Mouse (Mus musculus): ENCODE measurements at regions not wholly inside any gene's neighbourhood (a gene's known extent, or its start where the extent isn't known, plus 50 kb on each side); places are given as distances from the start of the nearest gene placed in this dataset.

DNA sequence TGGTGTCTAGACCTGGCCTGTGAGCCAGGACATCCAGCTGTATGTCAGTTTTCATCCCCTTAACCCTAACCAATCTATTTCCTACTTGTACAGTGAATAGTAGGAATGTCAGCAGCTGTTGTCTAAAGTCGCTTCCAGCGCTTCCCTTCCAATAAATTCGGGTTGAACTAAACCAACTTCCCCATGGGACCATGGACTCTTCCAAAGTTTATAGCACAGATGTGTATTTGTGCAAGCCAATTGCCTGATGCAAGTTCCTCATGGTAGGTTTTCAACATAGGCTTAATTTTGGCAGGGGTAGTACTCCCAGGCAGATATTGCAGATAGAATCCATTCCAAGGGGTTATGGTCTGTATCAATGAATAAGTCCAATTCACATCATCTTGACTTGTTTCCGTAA, 161.1 kb downstream of the Edem1 start:
- no peaks in the 10 kb centered on the region for H3K36me3 ChIP-seq (ENCODE audit: control insufficient read depth, insufficient read depth, low read length)
- H3K4me1 ChIP-seq (ENCODE audit: control insufficient read depth, insufficient read depth, low read length), result no peaks in the 10 kb centered on the region
- DNase-seq, result no peak
- no peak for TF ChIP-seq CTCF (conservative IDR thresholded peaks at IDR 0.05; ENCODE audit: insufficient read depth, insufficient read length, low read depth, low read length)
- TF ChIP-seq POLR2A (IDR thresholded peaks at IDR 0.05; ENCODE audit: low read depth, low read length), result no peak
- H3K27ac ChIP-seq (ENCODE audit: insufficient read depth, low read depth, low read length), result no peak overlapping the region
- 86% methylated on average over 4 of the region's 4 CpGs for WGBS
- H3K4me3 ChIP-seq (ENCODE audit: insufficient read depth, low read depth, low read length), result no peak overlapping the region
- H3K27me3 ChIP-seq (replicated peaks; ENCODE audit: control insufficient read depth, insufficient read depth, low read length), result no peaks in the 10 kb centered on the region

DNA sequence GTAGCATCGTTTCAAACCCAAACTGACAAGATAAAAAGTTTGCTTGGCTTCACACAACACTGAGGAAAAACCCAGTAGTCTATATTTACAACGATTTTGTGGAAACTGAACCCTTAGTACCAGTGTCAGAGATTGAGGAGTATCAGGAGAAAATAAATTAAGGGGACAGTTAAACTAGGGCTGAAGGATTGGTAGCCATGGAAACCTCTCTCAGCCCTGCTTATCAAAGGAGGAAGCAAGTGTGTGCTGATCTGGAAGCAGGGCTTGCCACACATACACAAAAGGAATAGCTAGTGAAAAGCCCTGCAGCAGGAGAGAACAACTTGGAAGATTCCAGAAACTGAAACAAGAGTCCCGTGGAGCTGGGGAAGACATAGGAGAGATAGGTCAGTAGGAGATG, 165.3 kb downstream of the Edem1 start:
- Histone ChIP-seq H3K4me3 (ENCODE audit: insufficient read depth, low read depth, low read length) (no peak overlapping the region), H3K27ac (ENCODE audit: insufficient read depth, low read depth, low read length) (no peak overlapping the region), H3K36me3 (ENCODE audit: control insufficient read depth, insufficient read depth, low read length) (no peaks in the 10 kb centered on the region), H3K4me1 (ENCODE audit: control insufficient read depth, insufficient read depth, low read length) (no peaks in the 10 kb centered on the region), H3K27me3 (replicated peaks; ENCODE audit: control insufficient read depth, insufficient read depth, low read length) (no peaks in the 10 kb centered on the region)
- WGBS, result 29% methylated on average over 3 of the region's 3 CpGs
- no peak for TF ChIP-seq CTCF (conservative IDR thresholded peaks at IDR 0.05; ENCODE audit: insufficient read depth, insufficient read length, low read depth, low read length)
- TF ChIP-seq POLR2A (IDR thresholded peaks at IDR 0.05; ENCODE audit: low read depth, low read length), result no peak
- no peak for DNase-seq

DNA sequence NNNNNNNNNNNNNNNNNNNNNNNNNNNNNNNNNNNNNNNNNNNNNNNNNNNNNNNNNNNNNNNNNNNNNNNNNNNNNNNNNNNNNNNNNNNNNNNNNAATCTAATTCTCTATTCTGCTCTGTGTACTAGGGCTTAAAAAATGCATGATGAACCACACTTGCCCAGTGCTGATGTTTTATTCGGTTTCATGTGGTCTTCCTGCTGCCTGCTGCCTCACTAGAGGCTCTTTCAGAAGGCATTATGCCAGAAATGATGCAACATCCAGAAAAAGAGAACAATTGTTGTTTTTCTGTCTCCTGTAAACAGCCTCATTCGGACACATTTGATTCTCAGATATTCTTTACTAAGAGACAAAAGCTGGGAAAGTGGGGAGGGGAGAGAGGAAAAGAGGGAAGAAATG, 176.0 kb downstream of the Edem1 start:
- no peak for DNase-seq
- 60% methylated on average over 2 of the region's 2 CpGs for WGBS
- H3K27me3 ChIP-seq (replicated peaks; ENCODE audit: control insufficient read depth, insufficient read depth, low read length), result no peaks in the 10 kb centered on the region
- no peaks in the 10 kb centered on the region for H3K4me1 ChIP-seq (ENCODE audit: control insufficient read depth, insufficient read depth, low read length)
- TF ChIP-seq POLR2A (IDR thresholded peaks at IDR 0.05; ENCODE audit: low read depth, low read length) (no peak), CTCF (conservative IDR thresholded peaks at IDR 0.05; ENCODE audit: insufficient read depth, insufficient read length, low read depth, low read length) (no peak)
- H3K27ac ChIP-seq (ENCODE audit: insufficient read depth, low read depth, low read length), result no peak overlapping the region
- no peak overlapping the region for H3K4me3 ChIP-seq (ENCODE audit: insufficient read depth, low read depth, low read length)
- H3K36me3 ChIP-seq (ENCODE audit: control insufficient read depth, insufficient read depth, low read length), result no peaks in the 10 kb centered on the region

DNA sequence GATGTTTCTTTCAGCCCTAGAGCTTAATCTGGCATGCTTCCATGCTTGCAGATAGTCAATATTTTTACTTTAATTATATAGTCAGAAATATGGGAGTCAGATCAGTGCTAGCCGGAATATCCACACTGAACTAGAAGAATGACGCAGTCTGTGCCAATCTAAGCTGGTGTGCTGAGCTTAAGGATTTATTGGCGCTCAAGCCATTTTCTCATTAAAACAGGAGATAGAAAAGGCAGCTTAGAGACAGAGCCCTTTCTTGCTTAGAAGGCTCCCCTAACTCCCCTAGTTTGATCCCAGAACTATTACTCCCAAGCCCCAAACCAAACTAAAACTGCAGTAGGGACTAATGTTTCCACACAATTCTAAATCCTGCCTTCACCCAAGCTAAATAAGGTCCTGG, 180.9 kb downstream of the Edem1 start:
- WGBS, result 92% methylated on average over 3 of the region's 3 CpGs
- no peak for DNase-seq
- Histone ChIP-seq H3K4me3 (ENCODE audit: insufficient read depth, low read depth, low read length) (no peak overlapping the region), H3K27me3 (replicated peaks; ENCODE audit: control insufficient read depth, insufficient read depth, low read length) (no peaks in the 10 kb centered on the region), H3K4me1 (ENCODE audit: control insufficient read depth, insufficient read depth, low read length) (no peaks in the 10 kb centered on the region), H3K36me3 (ENCODE audit: control insufficient read depth, insufficient read depth, low read length) (no peaks in the 10 kb centered on the region), H3K27ac (ENCODE audit: insufficient read depth, low read depth, low read length) (no peak overlapping the region)
- no peak for TF ChIP-seq POLR2A (IDR thresholded peaks at IDR 0.05; ENCODE audit: low read depth, low read length)
- TF ChIP-seq CTCF (conservative IDR thresholded peaks at IDR 0.05; ENCODE audit: insufficient read depth, insufficient read length, low read depth, low read length), result no peak

DNA sequence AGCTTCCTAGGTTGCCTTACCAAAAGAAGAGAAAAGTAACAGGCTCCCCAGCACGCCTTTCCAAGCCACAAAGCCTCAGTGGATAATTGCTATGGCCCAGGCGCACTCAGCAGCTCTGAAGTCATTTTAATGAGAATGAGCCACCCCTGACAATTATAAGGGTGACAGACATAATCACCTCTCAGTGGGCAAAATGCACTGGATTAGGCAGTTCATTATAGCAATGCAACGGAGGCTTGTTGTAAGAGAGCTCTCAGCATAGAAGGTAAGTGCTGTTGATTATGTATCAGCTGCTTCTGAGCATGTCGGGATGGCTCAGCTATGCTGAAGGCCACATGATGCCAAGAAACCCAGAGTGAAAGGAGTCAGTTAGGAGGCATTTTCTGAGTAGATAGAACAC, 181.4 kb downstream of the Edem1 start:
- H3K27me3 ChIP-seq (replicated peaks; ENCODE audit: control insufficient read depth, insufficient read depth, low read length), result no peaks in the 10 kb centered on the region
- no peak overlapping the region for H3K27ac ChIP-seq (ENCODE audit: insufficient read depth, low read depth, low read length)
- no peaks in the 10 kb centered on the region for H3K36me3 ChIP-seq (ENCODE audit: control insufficient read depth, insufficient read depth, low read length)
- no peaks in the 10 kb centered on the region for H3K4me1 ChIP-seq (ENCODE audit: control insufficient read depth, insufficient read depth, low read length)
- no peak for DNase-seq
- 80% methylated on average over 4 of the region's 4 CpGs for WGBS
- TF ChIP-seq POLR2A (IDR thresholded peaks at IDR 0.05; ENCODE audit: low read depth, low read length) (no peak), CTCF (conservative IDR thresholded peaks at IDR 0.05; ENCODE audit: insufficient read depth, insufficient read length, low read depth, low read length) (no peak)
- H3K4me3 ChIP-seq (ENCODE audit: insufficient read depth, low read depth, low read length), result no peak overlapping the region

DNA sequence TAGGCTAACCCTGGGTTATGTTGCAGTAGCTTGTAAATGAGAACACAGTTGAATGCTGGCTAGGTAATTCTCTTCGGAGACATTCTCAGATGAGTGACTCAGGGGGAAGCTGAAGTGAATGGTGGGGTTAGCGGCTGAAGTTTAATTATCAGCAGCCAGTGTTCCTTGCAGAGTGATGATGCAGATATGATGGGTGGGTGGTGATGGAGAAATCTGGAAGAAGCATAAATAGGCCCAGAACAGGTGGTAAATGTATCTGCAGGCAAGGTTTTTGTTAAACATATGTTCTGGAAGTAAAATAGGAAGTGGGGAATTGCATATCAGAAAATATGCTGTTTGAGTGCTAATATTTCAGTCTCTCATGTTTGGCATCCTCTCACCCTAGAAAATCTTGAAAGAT, 191.3 kb downstream of the Edem1 start:
- 64% methylated on average over 2 of the region's 2 CpGs for WGBS
- no peaks in the 10 kb centered on the region for H3K27me3 ChIP-seq (replicated peaks; ENCODE audit: control insufficient read depth, insufficient read depth, low read length)
- H3K4me1 ChIP-seq (ENCODE audit: control insufficient read depth, insufficient read depth, low read length), result no peaks in the 10 kb centered on the region
- no peak for TF ChIP-seq CTCF (conservative IDR thresholded peaks at IDR 0.05; ENCODE audit: insufficient read depth, insufficient read length, low read depth, low read length)
- TF ChIP-seq POLR2A (IDR thresholded peaks at IDR 0.05; ENCODE audit: low read depth, low read length), result no peak
- H3K27ac ChIP-seq (ENCODE audit: insufficient read depth, low read depth, low read length), result no peak overlapping the region
- no peaks in the 10 kb centered on the region for H3K36me3 ChIP-seq (ENCODE audit: control insufficient read depth, insufficient read depth, low read length)
- H3K4me3 ChIP-seq (ENCODE audit: insufficient read depth, low read depth, low read length), result no peak overlapping the region
- no peak for DNase-seq
